Mouse (Mus musculus) midbrain, embryonic 13.5 days (tissue): ENCODE measurements around the gene Arhgap10. TPM values are rescaled to one million over a fixed set of nuclear protein-coding genes. Genes with fewer than 3 reads are reported as not detected.

Experiments
- ATAC-seq: fragments of 200-750 bp; cut with Nextera tagmentation; 2 replicates; pipeline ENCODE4 v1.8.0; 2017; ENCODE audit warnings: mild to moderate bottlenecking, moderate TSS enrichment, moderate library complexity
- H3K27ac ChIP-seq: fragments of 300-500 bp; sonication (generic); 2 replicates; pipeline ENCODE4 v1.5.1; 2015; ENCODE audit warnings: inconsistent platforms, mild to moderate bottlenecking, moderate library complexity
- H3K27me3 ChIP-seq: fragments of 300-500 bp; sonication (generic); 2 replicates; pipeline ENCODE4 v1.6.1; 2015; ENCODE audit warnings: mild to moderate bottlenecking, inconsistent platforms
- H3K36me3 ChIP-seq: fragments of 300-500 bp; sonication (generic); 2 replicates; pipeline ENCODE4 v1.6.1; 2015; ENCODE audit warnings: mild to moderate bottlenecking, inconsistent platforms
- H3K4me1 ChIP-seq: fragments of 300-500 bp; sonication (generic); replicated peaks from 2 replicates; pipeline ENCODE4 v1.6.1; 2015; ENCODE audit warnings: inconsistent platforms
- H3K4me2 ChIP-seq: fragments of 300-500 bp; sonication (generic); replicated peaks from 2 replicates; pipeline ENCODE4 v1.6.1; 2015; ENCODE audit warnings: moderate library complexity, mild to moderate bottlenecking, inconsistent platforms
- H3K4me3 ChIP-seq: fragments of 300-500 bp; sonication (generic); replicated peaks from 2 replicates; pipeline ENCODE4 v1.5.1; 2015; ENCODE audit warnings: mild to moderate bottlenecking, inconsistent platforms
- H3K9ac ChIP-seq: fragments of 300-500 bp; sonication (generic); replicated peaks from 2 replicates; pipeline ENCODE4 v1.6.1; 2015; ENCODE audit warnings: mild to moderate bottlenecking, inconsistent platforms
- H3K9me3 ChIP-seq: fragments of 300-500 bp; sonication (generic); 2 replicates; pipeline ENCODE4 v1.6.1; 2016; ENCODE audit warnings: mild to moderate bottlenecking, inconsistent platforms
- WGBS: fragments of 180-500 bp; shearing (Covaris S2); methylation state at CpG from one replicate; pipeline ENCODE4 v1.1.7; 2015; 5-methylcytosine and 5-hydroxymethylcytosine counted together
- polyA plus RNA-seq: library from polyadenylated mRNA; unstranded; fragments of >200 nt; fragmentation: Nextera tagmentation; extraction: Ambion mirVana; gene quantifications from 2 replicates; pipeline ENCODE4 v1.2.1, GENCODE M21; 2015

Arhgap10 gene
- polyA plus RNA-seq, 1 experiment from 2014 or later = 4.7 TPM

DNA sequence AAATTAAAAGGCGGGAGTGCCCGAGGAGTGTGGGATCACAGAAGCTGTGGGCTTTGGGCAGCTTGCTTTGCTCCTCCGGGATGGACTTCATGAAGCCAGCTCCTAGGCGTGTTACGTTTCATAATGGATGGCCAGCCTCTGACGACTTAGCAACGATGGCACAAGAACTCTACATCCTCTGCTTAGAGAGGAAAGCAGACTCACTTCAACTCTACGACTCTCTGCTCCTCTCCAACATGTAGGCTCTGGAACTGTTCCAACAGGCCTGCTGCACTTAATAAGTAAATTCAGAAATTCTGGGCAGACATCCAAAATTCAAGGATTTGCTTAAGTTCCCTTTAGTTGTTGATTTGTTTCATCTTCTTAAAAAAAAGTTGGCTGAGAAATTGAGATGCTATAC lies 303.1 kb downstream of the Arhgap10 start:
- H3K9me3 ChIP-seq = no peaks in the 10 kb centered on the region
- H3K4me3 ChIP-seq = no peak overlapping the region
- ATAC-seq = no peak
- WGBS = 77% methylated on average over 8 of the region's 8 CpGs
- no peak overlapping the region for H3K4me2 ChIP-seq
- H3K4me1 ChIP-seq = 0 out of 2 replicates have a peak, but pooled peaks cover 7% of the 10 kb centered on the region
- no peak overlapping the region for H3K9ac ChIP-seq
- no peaks in the 10 kb centered on the region for H3K27me3 ChIP-seq
- H3K27ac ChIP-seq = no peak overlapping the region
- H3K36me3 ChIP-seq = no peaks in the 10 kb centered on the region

- Histone ChIP-seq H3K9ac (no peak overlapping the region), H3K36me3 (no peaks in the 10 kb centered on the region), H3K27me3 (no peaks in the 10 kb centered on the region), H3K4me2 (no peak overlapping the region), H3K4me1 (0 out of 2 replicates have a peak, but pooled peaks cover 7% of the 10 kb centered on the region), H3K4me3 (no peak overlapping the region), H3K9me3 (no peaks in the 10 kb centered on the region), H3K27ac (no peak overlapping the region)
- WGBS = 83% methylated on average over 3 of the region's 3 CpGs
- no peak for ATAC-seq
Observed at GRCm38 (mm10) chr8:77213893-77214464, 303.8 kb downstream of the Arhgap10 start.

DNA sequence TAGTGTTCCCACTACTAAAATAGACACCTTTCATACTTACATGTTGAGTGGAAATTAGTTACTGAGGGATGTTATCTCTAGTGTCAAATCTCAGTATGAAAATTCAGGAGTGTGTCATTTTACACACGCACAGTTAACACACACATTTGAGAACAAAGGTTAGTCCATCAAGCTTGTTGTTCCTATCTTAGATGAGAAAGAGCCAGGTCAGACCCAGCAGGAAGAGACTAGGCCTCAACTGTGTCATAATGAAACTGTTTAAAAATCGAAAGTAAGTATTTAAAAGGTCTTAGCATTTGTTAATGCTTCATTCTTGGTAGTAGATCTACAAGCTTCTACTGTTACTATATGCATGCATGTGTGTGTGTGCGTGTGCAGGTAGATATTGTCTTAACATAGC lies 308.5 kb downstream of the Arhgap10 start:
- Histone ChIP-seq H3K4me3 (no peak overlapping the region), H3K4me2 (no peak overlapping the region), H3K36me3 (no peaks in the 10 kb centered on the region), H3K9ac (no peak overlapping the region), H3K27ac (no peak overlapping the region), H3K9me3 (no peaks in the 10 kb centered on the region), H3K27me3 (no peaks in the 10 kb centered on the region), H3K4me1 (0 out of 2 replicates have a peak, but pooled peaks cover 4% of the 10 kb centered on the region)
- WGBS = 96% methylated on average over 3 of the region's 3 CpGs
- no peak for ATAC-seq

Other genes with a start within 250 kb of the Arhgap10 start
- gene Prmt9, start 31.4 kb upstream of the Arhgap10 start, polyA plus RNA-seq = 23.2 and 25.7 TPM in 2 replicates
- gene Tmem184c, start 92.7 kb upstream of the Arhgap10 start, polyA plus RNA-seq = 58.6 and 61.1 TPM in 2 replicates
- gene Ednra, start 206.5 kb upstream of the Arhgap10 start, polyA plus RNA-seq = 4.4 and 6.2 TPM in 2 replicates